Mouse (Mus musculus) neural tube, embryonic 14.5 days (tissue): Measurements from ENCODE around the gene Ggta1. TPM values are rescaled to one million over a fixed set of nuclear protein-coding genes. Genes with fewer than 3 reads are reported as not detected.

Experiments used
- ATAC-seq: fragments of 200-750 bp; cut with Nextera tagmentation; 2 replicates; pipeline ENCODE4 v1.8.0; 2017; ENCODE audit warnings: low read depth, mild to moderate bottlenecking, moderate TSS enrichment, moderate library complexity
- H3K27ac ChIP-seq: fragments of 300-500 bp; sonication (generic); 2 replicates; pipeline ENCODE4 v1.5.1; 2014; ENCODE audit warnings: low read depth, mild to moderate bottlenecking, control low read depth, low read length, moderate library complexity, mixed read lengths
- H3K27me3 ChIP-seq: fragments of 300-500 bp; sonication (generic); 2 replicates; pipeline ENCODE4 v1.6.1; 2014; ENCODE audit warnings: low read length; ENCODE audit not compliant: control insufficient read depth, insufficient read depth
- H3K36me3 ChIP-seq: fragments of 300-500 bp; sonication (generic); 2 replicates; pipeline ENCODE4 v1.6.1; 2014; ENCODE audit warnings: low read length, mixed read lengths; ENCODE audit not compliant: control insufficient read depth, insufficient read depth
- H3K4me1 ChIP-seq: fragments of 300-500 bp; sonication (generic); 2 replicates; pipeline ENCODE4 v1.6.1; 2014; ENCODE audit warnings: low read length; ENCODE audit not compliant: control insufficient read depth, insufficient read depth
- H3K4me2 ChIP-seq: fragments of 300-500 bp; sonication (generic); 2 replicates; pipeline ENCODE4 v1.6.1; 2014; ENCODE audit warnings: mild to moderate bottlenecking, low read depth, low read length, control low read depth
- H3K4me3 ChIP-seq: fragments of 300-500 bp; sonication (generic); 2 replicates; pipeline ENCODE4 v1.5.1; 2014; ENCODE audit warnings: low read depth, low read length, control low read depth, mixed read lengths
- H3K9ac ChIP-seq: fragments of 300-500 bp; sonication (generic); replicated peaks from 2 replicates; pipeline ENCODE4 v1.6.1; 2014; ENCODE audit warnings: low read depth, mild to moderate bottlenecking, control low read depth, low read length, mixed read lengths
- H3K9me3 ChIP-seq: fragments of 300-500 bp; sonication (generic); 2 replicates; pipeline ENCODE4 v1.6.1; 2016; ENCODE audit warnings: low read length; ENCODE audit not compliant: control insufficient read depth
- WGBS: fragments of 180-500 bp; shearing (Covaris S2); extraction: QIAGEN DNeasy Blood & Tissue Kit; methylation state at CpG from one replicate; pipeline ENCODE4 v1.1.7; 2014; 5-methylcytosine and 5-hydroxymethylcytosine counted together
- polyA plus RNA-seq: library from polyadenylated mRNA; unstranded; fragments of >200 nt; fragmentation: Nextera tagmentation; extraction: Ambion mirVana; gene quantifications from 2 replicates; pipeline ENCODE4 v1.2.1, GENCODE M21; 2014

Gene Ggta1
- polyA plus RNA-seq, 1 experiment from 2014 or later, result 5.3 TPM

- 94% methylated on average over 6 of the region's 6 CpGs for WGBS
- Histone ChIP-seq H3K4me3 (no peak overlapping the region), H3K4me2 (no peak overlapping the region), H3K9ac (no peak overlapping the region), H3K27me3 (no peaks in the 10 kb centered on the region), H3K36me3 (no peaks in the 10 kb centered on the region), H3K9me3 (no peaks in the 10 kb centered on the region), H3K27ac (no peak overlapping the region), H3K4me1 (no peaks in the 10 kb centered on the region; the same call in 1 of the 2 replicates)
- no peak for ATAC-seq
Measured at GRCm38 (mm10) chr2:35505519-35506286, 42.7 kb upstream of the Ggta1 start.

GRCm38 (mm10) chr2:35504417-35504776 lies 41.4 kb upstream of the Ggta1 start:
- Histone ChIP-seq H3K4me2 (no peak overlapping the region), H3K27ac (no peak overlapping the region), H3K27me3 (no peaks in the 10 kb centered on the region), H3K36me3 (no peaks in the 10 kb centered on the region), H3K4me3 (no peak overlapping the region), H3K4me1 (no peaks in the 10 kb centered on the region; the same call in 1 of the 2 replicates), H3K9me3 (no peaks in the 10 kb centered on the region), H3K9ac (no peak overlapping the region)
- no peak for ATAC-seq
- WGBS, result 85% methylated on average over 7 of the region's 7 CpGs

DNA sequence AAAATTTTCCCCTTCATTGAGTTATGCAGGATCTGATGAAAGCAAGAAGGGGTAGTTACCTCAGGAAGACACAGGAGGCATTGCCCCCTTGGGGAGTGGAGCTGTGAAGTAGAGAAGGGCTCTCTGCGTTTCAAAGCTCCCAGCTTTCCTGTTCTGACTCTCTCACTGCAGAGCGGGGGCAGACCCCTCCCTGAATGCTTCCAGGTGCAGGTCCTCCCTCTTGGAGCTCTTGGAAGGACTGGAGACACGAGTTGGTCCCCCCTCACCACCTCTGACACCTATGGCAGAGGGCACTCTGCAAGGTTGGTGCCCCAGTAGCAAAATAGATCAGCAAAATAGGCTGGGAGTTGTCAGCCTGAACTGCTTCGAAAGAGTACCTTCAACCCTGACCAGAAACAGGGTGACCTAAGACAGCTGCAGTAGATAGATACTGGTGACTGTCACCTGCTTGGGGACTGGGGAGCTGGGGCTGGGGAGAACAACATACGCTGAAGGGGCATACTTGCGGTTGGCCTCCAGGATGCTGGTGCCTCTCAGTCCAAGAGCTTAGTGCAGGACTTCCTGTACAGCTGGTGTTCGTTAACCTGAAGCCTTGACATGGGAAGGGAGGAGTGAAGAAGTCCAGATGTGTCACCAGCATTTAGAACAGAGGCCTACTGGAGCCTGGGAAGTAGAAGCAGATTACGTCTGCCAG lies 40.8 kb upstream of the Ggta1 start:
- no peak for ATAC-seq
- WGBS, result 57% methylated on average over 8 of the region's 8 CpGs
- H3K27me3 ChIP-seq, result no peaks in the 10 kb centered on the region
- H3K9ac ChIP-seq, result no peak overlapping the region
- H3K4me1 ChIP-seq, result no peaks in the 10 kb centered on the region
- no peaks in the 10 kb centered on the region for H3K36me3 ChIP-seq
- H3K4me2 ChIP-seq, result no peak overlapping the region
- H3K9me3 ChIP-seq, result no peaks in the 10 kb centered on the region
- no peak overlapping the region for H3K4me3 ChIP-seq
- no peak overlapping the region for H3K27ac ChIP-seq

- Histone ChIP-seq H3K27ac (no peak overlapping the region), H3K36me3 (no peaks in the 10 kb centered on the region), H3K9ac (no peak overlapping the region), H3K9me3 (no peaks in the 10 kb centered on the region), H3K4me2 (no peak overlapping the region), H3K27me3 (no peaks in the 10 kb centered on the region), H3K4me1 (no peaks in the 10 kb centered on the region), H3K4me3 (no peak overlapping the region)
- WGBS, result 80% methylated on average over 12 of the region's 12 CpGs
- ATAC-seq, result no peak
Measured at GRCm38 (mm10) chr2:35503021-35503722, 40.1 kb upstream of the Ggta1 start.

DNA sequence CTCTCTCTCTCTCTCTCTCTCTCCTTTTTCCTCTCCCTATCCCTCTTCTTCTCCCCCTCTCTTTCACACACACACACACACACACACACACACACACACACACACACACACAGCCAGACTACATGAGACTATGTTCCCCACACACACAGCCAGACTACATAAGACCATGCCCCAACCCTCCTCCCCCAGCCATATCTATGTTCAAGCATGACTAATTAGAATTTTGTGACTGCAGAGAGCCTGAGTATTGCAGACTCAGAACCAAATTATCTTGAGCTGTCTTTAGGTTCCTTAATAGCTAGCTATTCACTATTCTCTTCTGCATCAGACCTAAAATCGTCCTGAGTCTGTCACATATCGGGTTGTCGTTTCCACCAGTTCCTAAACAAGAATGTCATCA lies 39.5 kb upstream of the Ggta1 start:
- Histone ChIP-seq H3K9me3 (no peaks in the 10 kb centered on the region), H3K4me1 (no peaks in the 10 kb centered on the region), H3K27ac (no peak overlapping the region), H3K9ac (no peak overlapping the region), H3K27me3 (no peaks in the 10 kb centered on the region), H3K36me3 (no peaks in the 10 kb centered on the region), H3K4me2 (no peak overlapping the region), H3K4me3 (no peak overlapping the region)
- WGBS, result 79% methylated on average over 3 of the region's 3 CpGs
- ATAC-seq, result no peak

GRCm38 (mm10) chr2:35499474-35499873 lies 36.4 kb upstream of the Ggta1 start:
- Histone ChIP-seq H3K9ac (no peak overlapping the region), H3K9me3 (no peaks in the 10 kb centered on the region), H3K4me3 (no peak overlapping the region), H3K4me1 (no peaks in the 10 kb centered on the region), H3K36me3 (no peaks in the 10 kb centered on the region), H3K27me3 (no peaks in the 10 kb centered on the region), H3K4me2 (no peak overlapping the region), H3K27ac (no peak overlapping the region)
- ATAC-seq, result no peak
- WGBS, result 86% methylated on average over 7 of the region's 7 CpGs

GRCm38 (mm10) chr2:35498961-35499360 lies 35.9 kb upstream of the Ggta1 start:
- Histone ChIP-seq H3K4me3 (no peak overlapping the region), H3K4me1 (no peaks in the 10 kb centered on the region), H3K27me3 (no peaks in the 10 kb centered on the region), H3K36me3 (no peaks in the 10 kb centered on the region), H3K27ac (no peak overlapping the region), H3K4me2 (no peak overlapping the region), H3K9me3 (no peaks in the 10 kb centered on the region), H3K9ac (no peak overlapping the region)
- no peak for ATAC-seq
- WGBS, result 92% methylated on average over 3 of the region's 3 CpGs

DNA sequence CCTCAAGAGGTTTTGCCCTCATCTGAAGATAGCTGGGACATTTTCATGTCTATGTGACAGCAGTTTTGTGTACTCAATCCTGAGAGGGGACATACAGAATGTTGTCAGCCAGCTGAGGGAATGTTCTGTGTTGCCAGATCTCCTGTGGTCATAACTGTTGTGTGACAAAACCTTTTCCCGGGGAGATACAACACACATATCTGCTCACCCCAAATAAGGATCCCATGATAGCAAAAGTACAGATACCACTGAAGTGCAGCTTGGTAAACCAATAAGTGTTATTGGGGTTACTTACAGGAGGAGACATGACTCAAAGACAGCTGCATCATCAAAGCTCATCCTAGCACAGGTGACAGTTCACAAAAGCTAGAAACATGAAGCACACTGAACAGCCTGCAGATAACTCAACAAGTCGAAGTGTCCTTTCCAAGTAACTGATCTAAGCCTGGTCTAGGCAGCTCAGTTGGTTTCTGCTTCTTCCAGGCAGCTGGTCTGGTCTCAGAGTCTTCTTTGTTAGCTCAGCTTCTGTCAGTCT lies 34.7 kb upstream of the Ggta1 start:
- no peaks in the 10 kb centered on the region for H3K4me1 ChIP-seq
- no peaks in the 10 kb centered on the region for H3K27me3 ChIP-seq
- no peak overlapping the region for H3K4me3 ChIP-seq
- H3K27ac ChIP-seq, result no peak overlapping the region
- H3K9ac ChIP-seq, result no peak overlapping the region
- H3K9me3 ChIP-seq, result no peaks in the 10 kb centered on the region
- WGBS, result 83% methylated on average over 2 of the region's 2 CpGs
- no peak for ATAC-seq
- no peaks in the 10 kb centered on the region for H3K36me3 ChIP-seq
- no peak overlapping the region for H3K4me2 ChIP-seq
